Mouse (Mus musculus): Measurements from ENCODE around the gene Rp9.

DNA sequence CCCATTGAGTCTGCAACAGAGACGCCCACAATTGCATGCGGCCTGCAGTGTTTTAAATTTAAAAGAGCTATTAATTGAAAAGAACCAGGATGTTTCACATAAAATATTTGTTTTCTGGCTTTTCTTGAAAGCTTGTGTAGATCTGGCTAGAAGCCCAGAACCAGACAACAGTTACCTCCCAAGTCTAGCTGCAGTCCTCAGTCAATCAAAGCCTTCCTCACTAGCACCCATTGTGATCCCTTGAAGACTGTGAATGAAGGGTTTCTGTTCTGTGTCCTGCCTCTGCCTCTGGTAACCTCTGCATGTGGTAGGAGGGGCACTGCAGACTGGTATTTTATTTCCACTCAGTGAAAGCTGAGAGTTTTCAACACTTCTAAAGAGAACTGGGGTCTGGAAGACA lies 33.4 kb upstream of the Rp9 start:
- TF ChIP-seq CTCF (IDR thresholded peaks at IDR 0.05; ENCODE audit: extremely low read depth, insufficient read depth, low read length) (no peak), POLR2A (IDR thresholded peaks at IDR 0.05; ENCODE audit: extremely low read depth, insufficient read depth, low read length) (no peak)
